Mouse (Mus musculus): ENCODE results near the gene Lrrfip1.

DNA sequence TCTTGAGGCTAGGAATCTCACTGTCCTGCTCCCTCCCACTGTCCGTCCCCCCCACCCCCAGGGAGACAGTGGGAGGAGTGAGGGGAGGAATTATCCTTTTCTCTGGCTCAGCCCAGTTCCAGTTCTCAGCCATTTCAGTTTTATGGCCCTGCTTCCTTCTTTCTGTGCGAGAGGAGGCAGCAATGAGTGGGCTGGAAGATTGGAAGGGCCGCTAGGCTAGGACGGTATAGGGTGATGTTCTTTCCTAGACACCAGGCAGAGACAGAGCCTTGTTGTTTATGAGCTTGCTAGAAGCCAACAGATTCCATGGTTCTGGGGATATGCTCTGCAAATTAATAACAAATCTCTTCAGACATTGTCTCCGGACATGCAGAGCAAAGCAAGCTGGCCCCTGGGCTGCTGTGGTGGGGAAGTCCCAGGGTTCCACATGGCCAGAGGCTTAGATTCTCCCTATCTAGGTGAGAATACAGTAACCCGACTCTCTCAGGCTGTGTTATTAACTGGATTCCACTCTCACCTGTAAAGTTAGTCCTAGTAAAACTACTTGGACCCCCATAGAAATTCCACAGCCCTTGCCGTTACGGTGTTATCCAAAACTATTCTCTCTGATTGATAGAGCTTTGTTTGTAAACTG is 53.0 kb downstream of the Lrrfip1 start:
- TF ChIP-seq CTCF (IDR thresholded peaks at IDR 0.05; ENCODE audit: borderline replicate concordance, extremely low read depth, insufficient read depth, insufficient read length) (no peak), POLR2A (IDR thresholded peaks at IDR 0.05; ENCODE audit: borderline replicate concordance, extremely low read depth, insufficient read depth, insufficient read length, poor library complexity, severe bottlenecking) (no peak)

Data from brain, embryonic 14.5 days (tissue).